Mouse (Mus musculus) mature B cell (primary cell): ENCODE measurements around the gene Gm11985.

ENCODE experiments used
- in situ Hi-C: fragments of 300-500 bp; cut with MboI; formaldehyde crosslinking; loops from 2 replicates; pipeline ENCODE4 v1.14.3; 2019

Gene Gm11985

GRCm38 (mm10) chr11:7156427-7156826, 31.9 kb downstream of the Gm11985 start:
- in situ Hi-C loops = no loop called here

- in situ Hi-C loops = no loop called here
These were observed 35.3 kb downstream of the Gm11985 start for GRCm38 (mm10) chr11:7153081-7153480.

- in situ Hi-C loops = no loop called here
These were observed 36.0 kb downstream of the Gm11985 start for GRCm38 (mm10) chr11:7152371-7152770.

GRCm38 (mm10) chr11:7150511-7150910, 37.9 kb downstream of the Gm11985 start:
- in situ Hi-C loops = no loop called here

GRCm38 (mm10) chr11:7149471-7149870, 38.9 kb downstream of the Gm11985 start:
- in situ Hi-C loops = no loop called here

GRCm38 (mm10) chr11:7147945-7148344, 40.4 kb downstream of the Gm11985 start:
- in situ Hi-C loops = no loop called here

- in situ Hi-C loops = no loop called here
These were observed 40.8 kb downstream of the Gm11985 start for GRCm38 (mm10) chr11:7147536-7147935.

GRCm38 (mm10) chr11:7145221-7145620, 43.1 kb downstream of the Gm11985 start:
- in situ Hi-C loops = no loop called here

- in situ Hi-C loops = no loop called here
These were observed 44.0 kb downstream of the Gm11985 start for GRCm38 (mm10) chr11:7144369-7144768.

- in situ Hi-C loops = no loop called here
These were observed 45.6 kb downstream of the Gm11985 start for GRCm38 (mm10) chr11:7142725-7143124.

- in situ Hi-C loops = no loop called here
These were observed 47.9 kb downstream of the Gm11985 start for GRCm38 (mm10) chr11:7140449-7140848.

GRCm38 (mm10) chr11:7138370-7138769, 50.0 kb downstream of the Gm11985 start:
- in situ Hi-C loops = no loop called here

- in situ Hi-C loops = no loop called here
These were observed 52.0 kb downstream of the Gm11985 start for GRCm38 (mm10) chr11:7136246-7136855.

GRCm38 (mm10) chr11:7135763-7136162, 52.6 kb downstream of the Gm11985 start:
- in situ Hi-C loops = no loop called here

GRCm38 (mm10) chr11:7135301-7135700, 53.1 kb downstream of the Gm11985 start:
- in situ Hi-C loops = no loop called here

GRCm38 (mm10) chr11:7134319-7134718, 54.0 kb downstream of the Gm11985 start:
- in situ Hi-C loops = no loop called here

- in situ Hi-C loops = no loop called here
These were observed 54.6 kb downstream of the Gm11985 start for GRCm38 (mm10) chr11:7133736-7134135.
